Mouse (Mus musculus) olfactory bulb, adult 2 months (tissue): ENCODE measurements around the gene Zfp1. TPM values are rescaled to one million over a fixed set of nuclear protein-coding genes. Genes with fewer than 3 reads are reported as not detected.
A peak's percentile ranks its signal among the peaks of the same experiment; 100 is the strongest.

ENCODE experiments used
- H3K27ac ChIP-seq: fragments of 200-500 bp; 2 replicates; pipeline ENCODE4 v1.5.1; 2012; ENCODE audit warnings: low read depth, low read length; ENCODE audit not compliant: insufficient read depth
- H3K4me1 ChIP-seq: fragments of 200-500 bp; 2 replicates; pipeline ENCODE4 v1.6.1; 2012; ENCODE audit warnings: low read length; ENCODE audit not compliant: control insufficient read depth, insufficient read depth
- H3K4me3 ChIP-seq: fragments of 200-500 bp; 2 replicates; pipeline ENCODE4 v1.5.1; 2012; ENCODE audit warnings: mild to moderate bottlenecking, low read depth, low read length, moderate library complexity; ENCODE audit not compliant: insufficient read depth
- CTCF ChIP-seq: fragments of 200-500 bp; IDR thresholded peaks from 2 replicates; pipeline ENCODE4 v1.5.1; 2012; ENCODE audit warnings: low read depth, mild to moderate bottlenecking, low read length, moderate library complexity; ENCODE audit not compliant: insufficient read depth
- POLR2A ChIP-seq: fragments of 200-500 bp; IDR thresholded peaks from 2 replicates; pipeline ENCODE4 v1.6.1; 2012; ENCODE audit warnings: mild to moderate bottlenecking, low read depth, low read length, moderate library complexity; ENCODE audit not compliant: insufficient read depth
- WGBS: fragments of 180-500 bp; shearing (Covaris S2); methylation state at CpG from one replicate; pipeline ENCODE4 v1.1.7; 2018; 5-methylcytosine and 5-hydroxymethylcytosine counted together
- polyA plus RNA-seq: library from polyadenylated mRNA; stranded (reverse); fragments of >200 nt; gene quantifications from 2 replicates; pipeline ENCODE4 v1.2.4, GENCODE M21; 2012; ENCODE audit warnings: low replicate concordance; ENCODE audit not compliant: missing spikeins, insufficient read depth, insufficient read length

The Zfp1 gene
- polyA plus RNA-seq, 1 experiment, result not detected

DNA sequence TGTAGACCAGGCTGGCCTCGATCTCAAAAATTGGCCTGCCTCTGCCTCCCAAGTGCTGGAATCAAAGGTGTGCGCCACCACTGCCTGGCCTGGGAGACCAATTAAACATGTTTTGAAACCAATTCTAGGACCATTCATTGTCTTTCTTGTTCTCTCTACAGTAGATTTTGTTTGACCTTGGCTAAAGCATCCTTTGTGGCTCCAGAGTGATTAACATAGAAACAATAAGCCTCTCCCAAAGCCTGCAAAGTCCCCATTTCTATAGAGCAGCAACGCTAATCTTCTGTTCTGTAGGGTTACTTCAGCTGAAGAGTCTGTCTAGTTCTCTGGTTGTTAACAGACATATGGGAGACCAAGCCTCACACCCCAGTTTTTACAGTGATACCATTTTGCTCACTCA lies 7.5 kb downstream of the Zfp1 start:
- peaks cover 5% of the 10 kb centered on the region; the same call in 1 of the 2 replicates for H3K4me1 ChIP-seq
- H3K27ac ChIP-seq, result no peak overlapping the region
- H3K4me3 ChIP-seq, result no peak overlapping the region
- WGBS, result 69% methylated on average over 3 of the region's 3 CpGs
- TF ChIP-seq CTCF (no peak), POLR2A (no peak)

DNA sequence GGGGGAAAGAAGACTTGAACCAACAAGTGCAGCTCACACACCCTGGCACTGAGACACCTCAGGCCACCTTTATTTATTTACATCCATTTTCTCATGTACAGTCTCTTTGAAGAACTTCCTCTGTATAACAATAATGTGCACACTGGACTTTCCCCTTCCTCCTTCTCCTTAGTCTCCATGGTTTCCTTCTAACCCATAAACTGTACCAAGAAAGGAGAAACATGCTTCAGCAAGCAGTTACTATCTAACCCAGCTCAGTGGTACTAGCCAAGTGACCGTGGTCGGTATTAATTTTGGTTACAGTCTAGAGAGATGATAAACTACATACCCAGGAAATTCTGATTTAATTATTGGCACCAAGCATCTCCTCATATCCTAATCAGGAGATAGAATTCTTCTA lies 10.3 kb downstream of the Zfp1 start:
- no peak for TF ChIP-seq POLR2A
- WGBS, result 87% methylated on average over 2 of the region's 2 CpGs
- Histone ChIP-seq H3K4me1 (peaks cover 7% of the 10 kb centered on the region), H3K4me3 (no peak overlapping the region), H3K27ac (no peak overlapping the region)

DNA sequence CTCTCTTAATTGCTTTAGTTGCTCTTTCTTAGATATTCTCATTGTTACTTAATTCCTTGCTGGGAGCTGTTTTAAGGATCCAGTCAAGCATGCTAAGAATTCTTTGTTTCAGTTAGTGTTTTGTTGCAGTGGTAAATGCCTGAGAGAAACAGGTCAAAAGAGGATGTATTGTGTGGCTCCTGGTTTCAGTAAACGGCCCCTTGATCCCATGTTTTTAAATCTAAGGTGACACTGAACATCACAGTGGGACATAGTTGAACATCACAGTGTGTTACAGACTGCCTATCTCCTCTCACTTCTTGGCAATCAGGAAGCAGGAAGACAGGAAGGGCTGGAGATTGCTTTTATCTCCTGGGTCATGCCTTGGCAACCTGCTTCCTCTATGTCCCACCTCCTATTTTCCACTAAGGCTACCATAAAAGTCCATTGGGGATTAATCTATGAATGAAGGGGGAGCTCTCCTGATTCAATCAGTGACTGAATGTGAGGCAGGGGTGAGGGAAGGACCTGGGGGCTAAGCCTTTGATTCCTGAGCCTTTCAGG lies 14.2 kb downstream of the Zfp1 start:
- Histone ChIP-seq H3K4me3 (no peak overlapping the region), H3K4me1 (peaks cover 2% of the 10 kb centered on the region), H3K27ac (no peak overlapping the region; the same call in 1 of the 2 replicates)
- no peak for TF ChIP-seq CTCF
- TF ChIP-seq POLR2A, result no peak
- 31% methylated on average over 1 of the region's 1 CpGs for WGBS

DNA sequence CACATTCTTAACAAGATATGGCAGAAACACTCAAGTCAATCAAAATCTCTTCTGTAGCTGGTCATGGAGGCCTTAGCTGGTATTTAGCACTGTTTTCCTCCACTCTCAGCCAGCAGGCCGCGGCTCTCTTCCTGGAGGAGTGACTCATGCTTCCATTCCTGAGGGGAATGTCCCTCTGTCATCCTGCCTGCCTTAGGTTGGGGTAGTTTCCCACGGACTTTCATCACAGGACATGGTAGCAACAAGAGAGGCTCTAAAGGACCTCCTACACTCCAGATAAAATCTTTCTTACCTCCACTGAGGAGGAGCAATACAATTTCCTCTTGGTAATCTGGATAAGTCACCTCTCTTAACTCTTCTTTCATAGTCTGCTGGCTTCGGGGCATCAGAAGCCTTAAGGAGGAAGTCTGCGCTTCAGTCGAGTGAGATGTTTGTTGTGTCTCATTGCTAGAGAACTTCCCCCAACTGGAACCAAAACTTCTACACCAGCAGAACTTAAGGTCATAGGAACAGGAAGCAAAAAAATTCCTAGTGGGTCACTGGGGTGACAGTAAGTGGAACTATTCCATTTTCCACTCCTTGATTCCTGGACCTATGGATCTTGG lies 15.7 kb downstream of the Zfp1 start:
- no peak for TF ChIP-seq CTCF
- no peak for TF ChIP-seq POLR2A
- peaks cover 2% of the 10 kb centered on the region for H3K4me1 ChIP-seq
- H3K4me3 ChIP-seq, result no peak overlapping the region
- H3K27ac ChIP-seq, result no peak overlapping the region
- WGBS, result 61% methylated on average over 6 of the region's 6 CpGs

DNA sequence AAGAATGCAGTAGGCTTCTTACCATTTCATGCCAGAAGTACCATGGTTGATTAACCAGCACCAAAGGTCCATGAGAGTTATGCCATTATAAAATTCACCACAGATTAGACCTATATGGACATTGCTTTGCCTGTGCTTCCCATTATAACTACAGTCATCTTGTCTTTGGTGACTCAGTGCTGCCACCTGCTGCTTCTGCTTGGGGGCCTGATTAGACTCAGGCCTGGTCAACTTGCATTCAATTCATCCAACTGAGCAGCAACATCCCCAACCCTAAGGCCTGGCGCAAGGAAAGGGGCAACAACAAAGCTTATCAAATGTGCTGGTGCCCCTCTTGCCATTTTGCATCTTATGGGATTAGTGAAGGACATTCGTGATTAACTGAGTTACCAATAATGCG lies 19.3 kb downstream of the Zfp1 start:
- 87% methylated on average over 3 of the region's 3 CpGs for WGBS
- H3K27ac ChIP-seq, result no peak overlapping the region
- H3K4me1 ChIP-seq, result peaks cover 2% of the 10 kb centered on the region
- TF ChIP-seq CTCF (peak; percentile 36; the same call in 1 of the 2 replicates), POLR2A (no peak)
- H3K4me3 ChIP-seq, result no peak overlapping the region

DNA sequence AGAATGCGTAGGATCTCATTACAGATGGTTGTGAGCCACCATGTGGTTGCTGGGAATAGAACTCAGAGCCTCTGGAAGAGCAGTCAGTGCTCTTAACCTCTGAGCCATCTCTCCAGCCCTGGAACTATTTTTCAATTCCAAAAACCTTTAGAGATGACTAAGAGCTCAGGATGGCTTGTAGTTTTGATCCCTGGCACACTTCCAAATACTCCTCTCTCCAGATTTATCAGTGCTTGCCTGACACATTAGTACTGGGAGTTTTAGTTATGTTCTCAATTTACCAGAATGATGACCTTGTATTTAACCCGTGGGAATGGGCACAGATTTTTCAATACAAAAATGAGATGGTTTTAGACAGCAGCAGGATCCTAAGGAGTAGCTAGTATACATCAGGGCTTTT lies 23.6 kb downstream of the Zfp1 start:
- 89% methylated on average over 2 of the region's 2 CpGs for WGBS
- H3K4me3 ChIP-seq, result no peak overlapping the region
- no peaks in the 10 kb centered on the region for H3K4me1 ChIP-seq
- no peak for TF ChIP-seq POLR2A
- TF ChIP-seq CTCF, result no peak
- no peak overlapping the region for H3K27ac ChIP-seq

DNA sequence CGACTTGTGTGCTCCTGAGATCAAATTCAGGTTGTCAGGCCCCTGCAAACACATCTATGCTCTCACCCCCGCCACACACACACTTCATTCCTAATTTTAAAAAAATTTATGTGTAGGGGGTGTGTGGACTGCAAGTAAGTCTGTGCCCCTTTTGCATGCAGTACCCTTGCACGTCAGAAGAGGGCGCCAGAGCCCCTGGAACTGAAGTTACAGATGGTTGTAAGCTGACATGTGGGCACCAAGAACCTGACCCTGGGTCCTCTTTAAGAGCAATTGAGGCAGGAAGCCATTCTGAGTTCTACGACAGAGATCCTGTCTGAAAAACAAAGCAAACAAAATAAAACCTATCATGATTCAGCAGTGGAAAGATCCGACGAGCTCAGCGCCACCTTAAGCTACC lies 33.0 kb downstream of the Zfp1 start:
- Histone ChIP-seq H3K4me3 (no peak overlapping the region), H3K4me1 (no peaks in the 10 kb centered on the region), H3K27ac (no peak overlapping the region)
- 85% methylated on average over 8 of the region's 8 CpGs for WGBS
- TF ChIP-seq POLR2A, result no peak

DNA sequence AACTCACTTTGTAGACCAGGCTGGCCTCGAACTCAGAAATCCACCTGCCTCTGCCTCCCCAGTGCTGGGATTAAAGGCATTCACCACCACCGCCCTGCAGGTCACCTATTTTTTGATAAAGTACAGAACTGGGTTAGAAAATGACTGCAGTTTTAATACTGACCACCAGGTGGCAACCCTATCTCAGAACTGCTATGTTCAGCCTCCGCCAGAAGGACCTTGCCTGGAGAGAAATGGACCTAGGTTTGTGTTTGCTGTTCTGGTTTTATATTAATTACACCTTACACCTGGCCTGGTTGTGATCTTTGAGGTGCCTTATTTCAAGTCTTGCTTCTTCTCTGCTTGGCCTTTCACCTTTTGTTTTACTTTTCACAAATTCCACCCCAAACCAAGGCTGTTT lies 34.9 kb downstream of the Zfp1 start:
- H3K27ac ChIP-seq, result no peak overlapping the region
- no peak overlapping the region for H3K4me3 ChIP-seq
- no peak for TF ChIP-seq POLR2A
- TF ChIP-seq CTCF, result no peak
- H3K4me1 ChIP-seq, result no peaks in the 10 kb centered on the region
- WGBS, result 25% methylated on average over 3 of the region's 3 CpGs

DNA sequence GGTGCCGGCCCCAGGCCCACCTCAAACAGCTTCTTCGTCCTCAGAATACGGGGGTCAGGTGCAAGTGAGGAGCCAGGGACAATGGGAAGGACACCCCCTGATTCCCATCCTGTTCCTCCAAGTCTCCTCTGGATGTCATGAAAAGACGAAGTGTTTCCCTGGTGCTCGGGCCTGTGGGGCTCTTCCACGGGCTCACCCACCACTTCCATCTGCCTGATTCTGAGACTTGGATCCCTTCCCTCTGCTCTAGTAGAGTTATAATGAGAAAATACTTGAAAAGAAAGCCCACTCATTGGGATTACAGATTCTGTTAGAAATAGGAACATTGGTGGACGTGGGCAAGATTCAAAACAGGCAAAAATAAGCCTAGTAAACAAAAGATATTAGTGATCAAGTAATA lies 35.6 kb downstream of the Zfp1 start:
- H3K4me1 ChIP-seq, result no peaks in the 10 kb centered on the region
- H3K4me3 ChIP-seq, result no peak overlapping the region
- no peak overlapping the region for H3K27ac ChIP-seq
- TF ChIP-seq CTCF (no peak), POLR2A (no peak)
- WGBS, result 95% methylated on average over 7 of the region's 7 CpGs

DNA sequence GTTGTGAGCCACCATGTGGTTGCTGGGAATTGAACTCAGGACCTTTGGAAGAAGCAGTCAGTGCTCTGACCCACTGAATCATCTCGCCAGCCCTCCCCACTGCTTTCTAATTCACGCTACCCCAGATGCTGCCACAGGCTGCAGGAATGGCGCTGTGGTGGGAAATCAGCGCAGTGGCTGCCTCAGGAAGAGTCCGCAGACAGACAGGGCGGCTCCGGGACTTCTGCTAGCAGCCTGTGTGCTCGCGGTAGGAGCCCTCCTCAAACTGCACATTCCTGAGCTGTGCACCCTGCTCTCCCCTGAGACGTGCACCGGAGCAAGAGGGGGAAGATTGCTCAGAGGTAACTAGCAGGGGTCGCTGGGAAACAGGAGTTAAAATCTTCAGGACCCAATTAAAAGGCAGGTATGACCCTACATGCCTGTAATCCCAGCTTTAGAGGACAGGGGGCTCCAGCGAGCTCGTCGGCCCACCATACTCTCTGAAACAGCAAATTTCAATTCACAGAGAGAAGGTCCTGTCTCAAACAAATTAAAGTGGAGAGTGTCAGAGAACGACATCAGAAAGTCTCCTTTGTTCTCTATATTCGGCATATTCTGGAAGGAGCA lies 37.3 kb downstream of the Zfp1 start:
- H3K27ac ChIP-seq, result no peak overlapping the region
- H3K4me1 ChIP-seq, result no peaks in the 10 kb centered on the region
- no peak overlapping the region for H3K4me3 ChIP-seq
- no peak for TF ChIP-seq POLR2A
- no peak for TF ChIP-seq CTCF
- WGBS, result 43% methylated on average over 17 of the region's 17 CpGs
